Mouse (Mus musculus): Measurements from ENCODE around the gene 1700080O16Rik. TPM values are rescaled to one million over a fixed set of nuclear protein-coding genes. Genes with fewer than 3 reads are reported as not detected.

Gene 1700080O16Rik
- polyA plus RNA-seq, 1 experiment from 2014 or later = not detected

Other genes with a start within 250 kb of the 1700080O16Rik start
- not detected in 2 replicates for gene Usp26, start 171.5 kb downstream of the 1700080O16Rik start, polyA plus RNA-seq (2015; fragmentation: Nextera tagmentation; extraction: Ambion mirVana)
- 31.3 and 39.5 TPM in 2 replicates for gene Gpc4, start 192.5 kb upstream of the 1700080O16Rik start, polyA plus RNA-seq (2015; fragmentation: Nextera tagmentation; extraction: Ambion mirVana)

Data from forebrain, embryonic 16.5 days (tissue).